Mouse (Mus musculus) midbrain, embryonic 11.5 days (tissue): ENCODE results near the gene Siae. TPM values are rescaled to one million over a fixed set of nuclear protein-coding genes. Genes with fewer than 3 reads are reported as not detected.

Source experiments
- ATAC-seq: fragments of 200-750 bp; cut with Nextera tagmentation; 2 replicates; pipeline ENCODE4 v1.8.0; 2017; ENCODE audit warnings: moderate TSS enrichment, moderate library complexity; ENCODE audit not compliant: low FRiP score
- DNase-seq: peaks from one replicate; pipeline ENCODE4 v3.0.0; 2015; ENCODE audit warnings: low spot score; ENCODE audit errors: missing footprints
- H3K27ac ChIP-seq: fragments of 300-500 bp; sonication (generic); 2 replicates; pipeline ENCODE4 v1.5.1; 2014; ENCODE audit warnings: low read depth, low read length
- H3K27me3 ChIP-seq: fragments of 300-500 bp; sonication (generic); 2 replicates; pipeline ENCODE4 v1.6.1; 2014; ENCODE audit warnings: mild to moderate bottlenecking, low read length, moderate library complexity, mixed read lengths; ENCODE audit not compliant: control insufficient read depth, insufficient read depth
- H3K36me3 ChIP-seq: fragments of 300-500 bp; sonication (generic); 2 replicates; pipeline ENCODE4 v1.6.1; 2014; ENCODE audit warnings: mild to moderate bottlenecking, low read length, moderate library complexity, mixed read lengths; ENCODE audit not compliant: control insufficient read depth, insufficient read depth
- H3K4me1 ChIP-seq: fragments of 300-500 bp; sonication (generic); 2 replicates; pipeline ENCODE4 v1.6.1; 2014; ENCODE audit warnings: low read length; ENCODE audit not compliant: control insufficient read depth, insufficient read depth
- H3K4me2 ChIP-seq: fragments of 300-500 bp; sonication (generic); 2 replicates; pipeline ENCODE4 v1.6.1; 2014; ENCODE audit warnings: mild to moderate bottlenecking, moderate library complexity
- H3K4me3 ChIP-seq: fragments of 300-500 bp; sonication (generic); 2 replicates; pipeline ENCODE4 v1.5.1; 2014; ENCODE audit warnings: low read depth, low read length
- H3K9ac ChIP-seq: fragments of 300-500 bp; sonication (generic); 2 replicates; pipeline ENCODE4 v1.6.1; 2014; ENCODE audit warnings: low read length
- H3K9me3 ChIP-seq: fragments of 300-500 bp; sonication (generic); 2 replicates; pipeline ENCODE4 v1.6.1; 2016; ENCODE audit warnings: low read length; ENCODE audit not compliant: control insufficient read depth
- WGBS: fragments of 180-500 bp; shearing (Covaris S2); extraction: QIAGEN DNeasy Blood & Tissue Kit; methylation state at CpG from one replicate; pipeline ENCODE4 v1.1.7; 2014; 5-methylcytosine and 5-hydroxymethylcytosine counted together
- polyA plus RNA-seq: library from polyadenylated mRNA; unstranded; fragments of >200 nt; fragmentation: Nextera tagmentation; extraction: Ambion mirVana; gene quantifications from 2 replicates; pipeline ENCODE4 v1.2.1, GENCODE M21; 2014

The Siae gene
- polyA plus RNA-seq, 1 experiment from 2014 or later, result 7.7 TPM

DNA sequence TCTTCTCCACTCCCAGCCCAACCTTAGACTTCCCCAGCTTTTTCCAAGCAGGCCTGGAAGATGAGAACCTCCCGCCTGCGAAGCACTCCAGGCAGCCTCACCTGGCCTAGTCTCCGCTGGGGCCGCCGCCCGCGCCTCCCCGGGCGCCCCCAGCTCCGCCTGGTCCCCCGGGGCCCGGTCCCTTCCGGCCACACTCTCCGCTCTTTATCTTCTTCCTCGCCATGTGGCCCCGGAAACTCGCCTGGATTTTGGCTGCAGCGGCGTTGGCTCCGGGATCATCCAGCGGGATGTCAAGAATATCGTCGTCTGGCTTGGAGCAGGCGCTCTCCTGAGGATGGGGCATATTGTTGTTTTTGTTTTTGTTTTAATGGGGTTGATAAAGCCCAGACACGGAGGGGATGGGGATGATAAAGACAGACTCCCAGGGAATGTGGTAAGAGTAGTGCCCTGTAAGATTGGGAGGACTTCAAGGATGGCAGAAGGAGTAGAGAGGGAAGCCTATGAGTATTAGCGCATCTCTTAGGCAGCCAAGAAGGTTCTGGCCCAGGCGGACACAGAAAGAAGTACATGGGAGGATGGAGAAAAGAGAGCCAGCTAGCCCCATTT is 9.5 kb upstream of the Siae start:
- H3K27me3 ChIP-seq, result peaks cover 54% of the 10 kb centered on the region
- ATAC-seq (no peak), DNase-seq (peak; percentile 91)
- no peak overlapping the region for H3K27ac ChIP-seq
- peaks cover 10% of the 10 kb centered on the region for H3K4me1 ChIP-seq
- H3K4me3 ChIP-seq, result no peak overlapping the region
- H3K9me3 ChIP-seq, result no peaks in the 10 kb centered on the region
- 7% methylated on average over 27 of the region's 27 CpGs for WGBS
- H3K4me2 ChIP-seq, result no peak overlapping the region
- H3K9ac ChIP-seq, result no peak overlapping the region
- H3K36me3 ChIP-seq, result no peaks in the 10 kb centered on the region

DNA sequence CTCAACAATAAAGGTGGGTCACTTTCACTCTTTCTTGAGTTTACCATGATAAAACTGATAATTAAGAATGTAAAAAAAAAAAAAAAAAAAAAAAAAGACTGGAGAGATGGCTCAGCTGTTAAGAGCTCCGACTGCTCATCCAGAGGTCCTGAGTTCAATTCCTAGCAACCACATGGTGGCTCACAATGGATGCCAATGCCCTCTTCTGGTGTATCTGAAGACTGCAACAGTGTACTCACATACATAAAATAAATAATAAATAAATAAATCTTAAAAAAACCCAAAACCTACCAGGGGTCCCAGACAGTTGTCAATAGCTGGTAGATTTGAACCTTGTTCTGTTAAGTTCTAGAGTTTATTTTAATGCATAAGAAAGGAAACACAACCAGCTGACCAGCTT is 8.6 kb upstream of the Siae start:
- 81% methylated on average over 1 of the region's 1 CpGs for WGBS
- peaks cover 63% of the 10 kb centered on the region for H3K27me3 ChIP-seq
- no peaks in the 10 kb centered on the region for H3K36me3 ChIP-seq
- peaks cover 10% of the 10 kb centered on the region for H3K4me1 ChIP-seq
- no peak overlapping the region for H3K27ac ChIP-seq
- ATAC-seq, result no peak
- no peaks in the 10 kb centered on the region for H3K9me3 ChIP-seq
- DNase-seq, result no peak
- no peak overlapping the region for H3K4me3 ChIP-seq
- no peak overlapping the region for H3K4me2 ChIP-seq
- H3K9ac ChIP-seq, result no peak overlapping the region

DNA sequence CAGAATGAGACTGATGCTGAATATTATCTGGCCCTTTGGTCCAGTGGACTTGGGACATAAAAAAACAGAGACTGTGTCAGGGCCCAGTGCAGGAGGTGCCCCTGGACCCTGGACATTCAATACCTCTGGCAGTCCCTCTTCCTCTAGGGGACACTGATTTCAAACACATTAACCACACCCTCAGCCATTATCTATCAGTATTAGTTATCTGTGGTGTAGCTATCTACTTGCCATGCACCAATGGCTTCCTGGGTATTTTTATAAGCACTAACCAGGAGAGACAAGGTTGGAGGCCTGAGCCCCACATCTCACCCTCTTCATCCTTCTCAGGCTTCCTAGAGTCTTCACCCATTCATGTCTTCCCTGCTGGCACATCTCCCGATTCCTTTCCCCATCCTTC is 5.1 kb upstream of the Siae start:
- WGBS, result 53% methylated on average over 1 of the region's 1 CpGs
- Histone ChIP-seq H3K27me3 (peaks cover 67% of the 10 kb centered on the region), H3K27ac (no peak overlapping the region), H3K4me3 (no peak overlapping the region), H3K4me2 (no peak overlapping the region), H3K9me3 (no peaks in the 10 kb centered on the region), H3K36me3 (no peaks in the 10 kb centered on the region), H3K4me1 (peaks cover 5% of the 10 kb centered on the region; the same call in 1 of the 2 replicates), H3K9ac (no peak overlapping the region)
- DNase-seq (no peak), ATAC-seq (no peak)

DNA sequence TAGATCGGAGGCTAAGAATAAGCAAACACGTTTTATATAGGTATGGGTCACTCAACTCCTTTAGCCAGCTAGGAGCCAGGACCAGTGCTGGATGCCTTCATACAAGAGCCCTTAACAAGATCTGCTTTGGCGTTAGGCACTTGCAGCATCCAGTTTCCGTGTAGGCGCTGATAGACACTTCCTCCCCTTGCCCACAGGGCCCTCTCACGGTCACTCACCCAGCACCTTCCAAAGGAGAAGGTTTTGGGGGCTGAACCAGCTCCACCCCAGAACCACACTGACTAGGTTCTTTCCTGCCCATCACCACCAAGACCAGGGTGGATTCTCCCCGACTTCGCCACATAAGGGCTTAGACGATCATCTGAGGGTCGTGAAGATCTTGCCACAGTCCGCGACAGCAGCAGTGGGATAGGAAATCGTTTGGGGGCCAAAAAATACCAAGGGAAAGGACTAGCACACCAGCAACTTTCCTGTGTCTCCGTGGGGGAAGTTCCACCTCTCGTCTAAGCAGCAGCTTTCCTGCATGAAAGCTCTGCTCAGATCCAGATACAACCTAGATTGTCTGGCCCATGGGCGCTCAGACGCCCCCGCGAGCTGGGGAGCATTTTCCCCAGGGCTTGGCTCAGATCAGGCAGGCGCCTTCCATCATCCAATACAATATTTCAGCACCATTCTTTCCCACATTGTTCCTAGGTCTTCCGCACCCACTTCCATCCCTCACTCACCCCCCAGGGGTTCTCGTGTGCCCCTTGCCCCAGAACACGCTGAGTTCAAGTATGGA is 3.6 kb upstream of the Siae start:
- Histone ChIP-seq H3K9ac (peak overlapping the region; percentile 41), H3K27ac (no peak overlapping the region), H3K4me1 (peaks cover 5% of the 10 kb centered on the region; the same call in 1 of the 2 replicates), H3K27me3 (peaks cover 54% of the 10 kb centered on the region), H3K4me2 (peak overlapping the region; percentile 67), H3K36me3 (no peaks in the 10 kb centered on the region), H3K9me3 (no peaks in the 10 kb centered on the region), H3K4me3 (peak overlapping the region; percentile 33)
- ATAC-seq (no peak; the same call in 1 of the 2 replicates), DNase-seq (peak; percentile 93)
- WGBS, result 4% methylated on average over 23 of the region's 23 CpGs

DNA sequence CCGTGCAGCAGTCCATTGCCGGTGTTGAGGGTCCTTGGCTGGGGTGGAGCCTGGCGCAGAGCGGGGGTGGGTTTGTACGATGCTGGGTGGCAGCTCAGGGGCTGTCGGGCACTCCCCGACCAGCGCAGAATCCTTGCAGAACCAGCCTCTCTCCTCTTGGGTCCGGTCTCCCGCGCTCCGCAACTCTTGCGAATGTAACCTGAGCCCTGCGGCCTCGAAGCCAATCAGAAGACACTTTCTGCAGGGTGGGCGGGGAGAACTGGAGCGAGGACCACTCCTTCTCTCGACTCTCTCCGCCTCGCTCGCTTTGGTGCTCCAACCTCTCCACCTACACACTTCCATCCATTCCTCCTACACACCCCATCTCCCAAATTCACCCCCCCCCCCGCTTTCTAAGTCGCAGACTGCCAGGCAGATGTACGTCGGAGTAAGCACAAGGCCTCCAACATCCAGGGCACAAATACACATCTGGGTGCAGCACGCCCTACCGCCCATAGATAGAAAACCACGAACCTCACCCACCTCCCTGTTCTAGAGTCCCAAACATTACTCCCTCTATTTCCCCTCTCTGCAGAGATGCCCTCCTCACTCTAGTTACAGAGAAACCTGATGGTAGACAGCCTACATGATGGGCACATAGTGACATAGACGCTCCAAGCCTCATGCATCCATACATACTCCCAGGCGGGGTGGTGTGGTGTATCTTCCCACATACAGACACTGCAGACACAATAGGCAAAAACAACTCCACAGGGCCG is 2.8 kb upstream of the Siae start, which contains the start of gene Nrgn:
Gene Nrgn, minus strand, starts transcription at position 369 of the 758 bp plus-strand sequence.
- Histone ChIP-seq H3K27me3 (peaks cover 49% of the 10 kb centered on the region), H3K4me2 (peak within 1 kb of the TSS; percentile 67), H3K9me3 (no peaks in the 10 kb centered on the region), H3K4me3 (peak within 1 kb of the TSS; percentile 33), H3K9ac (peak within 1 kb of the TSS; percentile 41), H3K36me3 (no peaks in the 10 kb centered on the region), H3K27ac (no peak within 1 kb of the TSS), H3K4me1 (peaks cover 5% of the 10 kb centered on the region; the same call in 1 of the 2 replicates)
- 5% methylated on average over 31 of the region's 31 CpGs for WGBS
- ATAC-seq (peak; percentile 94), DNase-seq (peak; percentile 96)

DNA sequence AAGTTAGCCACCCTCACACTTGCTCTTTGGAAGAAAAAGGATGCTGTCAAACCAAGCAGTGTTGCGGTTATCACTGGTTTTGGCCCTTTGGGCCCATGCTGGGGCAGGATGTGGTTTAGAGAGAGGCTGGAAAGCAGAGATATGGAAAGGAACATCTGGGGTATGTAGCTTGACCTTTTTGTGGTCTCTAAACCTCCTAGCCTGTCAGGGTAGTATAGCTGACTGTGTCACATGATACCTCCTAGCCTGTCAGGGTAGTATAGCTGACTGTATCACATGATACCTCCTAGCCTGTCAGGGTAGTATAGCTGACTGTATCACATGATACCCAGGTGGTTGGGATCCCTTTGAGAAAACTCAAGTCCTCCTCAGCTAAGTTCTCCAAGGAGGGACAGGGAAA is 1.2 kb upstream of the Siae start:
- peaks cover 5% of the 10 kb centered on the region; the same call in 1 of the 2 replicates for H3K4me1 ChIP-seq
- H3K4me2 ChIP-seq, result no peak overlapping the region
- H3K9me3 ChIP-seq, result no peaks in the 10 kb centered on the region
- ATAC-seq, result no peak
- no peak overlapping the region for H3K27ac ChIP-seq
- no peak overlapping the region for H3K9ac ChIP-seq
- H3K4me3 ChIP-seq, result no peak overlapping the region
- no peak for DNase-seq
- WGBS, result 95% methylated on average over 1 of the region's 1 CpGs
- peaks cover 39% of the 10 kb centered on the region for H3K27me3 ChIP-seq
- no peaks in the 10 kb centered on the region for H3K36me3 ChIP-seq

DNA sequence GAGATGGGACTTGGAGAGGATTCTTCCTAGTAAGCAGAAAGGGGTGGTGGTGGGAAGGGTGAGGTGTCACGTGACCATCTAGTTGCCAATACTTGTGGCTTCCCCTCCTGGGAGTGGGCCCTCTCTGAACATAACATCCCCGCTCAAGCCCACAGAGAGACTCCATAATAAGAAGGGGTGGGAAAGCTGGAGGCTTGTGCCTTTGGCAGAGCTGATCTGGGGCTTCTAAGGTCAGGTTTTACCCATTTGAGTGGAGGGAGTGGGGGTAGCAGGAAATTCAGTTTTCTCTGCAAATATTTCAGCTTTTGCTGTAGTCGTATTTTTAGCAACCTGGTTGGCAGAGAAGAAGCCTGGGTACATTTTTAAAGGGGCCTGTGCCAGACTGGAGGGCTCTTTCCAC is 868 bp downstream of the Siae start:
- peaks cover 18% of the 10 kb centered on the region for H3K27me3 ChIP-seq
- H3K4me1 ChIP-seq, result peaks cover 5% of the 10 kb centered on the region; the same call in 1 of the 2 replicates
- DNase-seq (no peak), ATAC-seq (no peak)
- no peak overlapping the region for H3K4me3 ChIP-seq
- no peak overlapping the region for H3K9ac ChIP-seq
- H3K27ac ChIP-seq, result no peak overlapping the region
- 76% methylated on average over 3 of the region's 3 CpGs for WGBS
- no peaks in the 10 kb centered on the region for H3K36me3 ChIP-seq
- H3K4me2 ChIP-seq, result no peak overlapping the region
- H3K9me3 ChIP-seq, result no peaks in the 10 kb centered on the region

DNA sequence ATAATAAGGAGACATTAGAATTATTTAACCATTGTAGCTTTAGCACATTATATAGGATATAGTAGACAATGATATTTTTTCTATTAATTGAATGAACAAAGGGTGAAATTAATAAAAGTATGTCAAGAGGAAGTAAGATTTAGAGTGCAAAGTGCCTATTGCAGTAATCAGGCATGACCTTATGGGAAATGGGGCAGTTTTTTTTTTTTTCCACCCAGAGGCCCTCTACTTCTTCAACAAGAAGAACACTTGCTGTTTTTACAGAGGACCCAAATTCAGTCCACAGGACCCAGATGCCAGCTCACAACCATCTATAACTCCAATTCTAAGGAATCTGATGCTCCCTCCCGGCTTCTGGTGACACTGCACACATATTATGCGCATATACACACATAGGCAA is 5.1 kb downstream of the Siae start:
- Histone ChIP-seq H3K9ac (no peak overlapping the region), H3K4me3 (no peak overlapping the region), H3K4me1 (no peaks in the 10 kb centered on the region), H3K27me3 (no peaks in the 10 kb centered on the region), H3K9me3 (no peaks in the 10 kb centered on the region), H3K4me2 (no peak overlapping the region), H3K36me3 (no peaks in the 10 kb centered on the region), H3K27ac (no peak overlapping the region)
- peak; percentile 8 for DNase-seq
- 91% methylated on average over 2 of the region's 2 CpGs for WGBS
- ATAC-seq, result no peak

DNA sequence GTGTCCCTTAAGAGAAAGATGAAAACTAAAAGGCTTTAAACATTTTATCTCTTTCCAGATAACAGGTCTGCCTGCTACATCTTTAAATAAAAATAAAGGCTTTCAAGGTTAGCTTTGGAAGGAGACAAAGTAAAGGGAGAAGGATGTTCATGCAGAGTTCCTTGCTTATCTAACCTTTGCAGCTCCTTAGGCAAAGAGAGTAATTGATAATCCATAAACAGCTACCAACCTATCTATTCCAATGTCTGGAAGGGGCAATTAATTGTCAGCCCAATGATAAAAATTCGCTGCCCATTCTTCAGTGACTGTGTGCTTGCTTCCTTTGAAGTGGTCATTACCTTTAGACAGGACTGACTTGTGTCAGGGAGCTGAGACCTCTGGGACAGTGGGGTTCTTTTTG is 8.3 kb downstream of the Siae start:
- H3K4me2 ChIP-seq, result no peak overlapping the region
- WGBS, result 64% methylated on average over 1 of the region's 1 CpGs
- no peak overlapping the region for H3K4me3 ChIP-seq
- no peak overlapping the region for H3K27ac ChIP-seq
- H3K9ac ChIP-seq, result no peak overlapping the region
- no peak for DNase-seq
- no peaks in the 10 kb centered on the region for H3K27me3 ChIP-seq
- no peak for ATAC-seq
- H3K4me1 ChIP-seq, result no peaks in the 10 kb centered on the region
- H3K9me3 ChIP-seq, result no peaks in the 10 kb centered on the region
- H3K36me3 ChIP-seq, result no peaks in the 10 kb centered on the region
